Mouse (Mus musculus) megakaryocyte, embryonic 14.5 days (primary cell): ENCODE results near the gene Lyve1.

Experiments
- FLI1 ChIP-seq: IDR thresholded peaks from 2 replicates; pipeline ENCODE4 v1.6.1; 2012; ENCODE audit warnings: low read length, inconsistent platforms, mixed read lengths
- GATA1 ChIP-seq: IDR thresholded peaks from 3 replicates; pipeline ENCODE4 v1.6.1; 2012; ENCODE audit warnings: mixed read lengths, low read length, inconsistent platforms, borderline replicate concordance

DNA sequence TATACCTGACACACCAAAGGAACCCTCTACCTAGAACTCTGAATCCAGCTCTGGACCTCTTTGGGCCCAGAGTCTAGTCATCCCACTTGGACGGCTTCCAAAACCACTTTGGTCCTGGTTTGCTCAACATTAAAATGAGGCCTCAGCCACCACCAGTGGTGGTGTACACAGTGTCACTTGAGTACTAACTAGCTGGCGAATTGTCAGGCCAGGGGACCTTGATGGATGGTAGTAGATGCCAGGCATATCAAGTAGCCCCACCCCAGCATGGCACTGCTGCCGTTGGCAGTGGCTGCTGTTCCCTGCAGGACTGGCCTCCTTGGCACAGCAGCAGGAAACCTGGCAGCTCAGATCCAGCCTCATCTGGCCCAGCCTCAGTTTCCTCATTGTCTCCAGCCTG lies 58.8 kb downstream of the Lyve1 start:
- no peak for TF ChIP-seq GATA1
- TF ChIP-seq FLI1: no peak
